Mouse (Mus musculus): ENCODE measurements around the gene Cyp3a44. TPM values are rescaled to one million over a fixed set of nuclear protein-coding genes. Genes with fewer than 3 reads are reported as not detected.

Gene Cyp3a44
- 2.4 and 2.8 TPM in 2 replicates for polyA plus RNA-seq (2015; fragmentation: Nextera tagmentation; extraction: Ambion mirVana)

DNA sequence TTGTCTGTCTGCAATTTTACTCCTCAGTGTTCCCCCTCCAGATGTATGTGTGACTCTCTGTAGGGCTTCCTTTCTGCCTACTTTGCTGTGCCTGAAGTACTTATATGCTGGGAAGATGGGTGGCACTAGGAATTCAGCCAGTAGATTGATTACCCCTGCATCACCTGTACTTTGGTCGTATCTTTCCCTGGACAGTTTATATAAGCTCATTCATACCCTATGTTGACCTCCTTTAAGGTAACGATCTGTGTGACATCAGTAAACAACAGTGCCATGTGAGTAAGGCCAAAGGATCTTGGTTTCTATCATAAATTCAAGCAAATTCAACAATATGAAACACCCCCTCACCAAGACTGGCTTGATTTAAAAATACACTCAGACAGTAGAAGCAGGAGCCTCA lies at the start of gene Cyp3a44:
Cyp3a44 (minus strand) TSS at position 79 of the 400 bp plus-strand sequence.

Other genes starting within 250 kb of the Cyp3a44 start
- gene Cyp3a41b, start 221.1 kb downstream of the Cyp3a44 start, polyA plus RNA-seq (2015; fragmentation: Nextera tagmentation; extraction: Ambion mirVana) = not detected in 2 replicates
- 4.7 and 7.7 TPM in 2 replicates for gene Cyp3a41a, start 85.7 kb downstream of the Cyp3a44 start, polyA plus RNA-seq (2015; fragmentation: Nextera tagmentation; extraction: Ambion mirVana)
- 14.8 and 19.5 TPM in 2 replicates for gene Cyp3a11, start 74.1 kb upstream of the Cyp3a44 start, polyA plus RNA-seq (2015; fragmentation: Nextera tagmentation; extraction: Ambion mirVana)
- gene Cyp3a25, start 203.7 kb upstream of the Cyp3a44 start, polyA plus RNA-seq (2015; fragmentation: Nextera tagmentation; extraction: Ambion mirVana) = 8.2 and 12.2 TPM in 2 replicates